Mouse (Mus musculus): Measurements from ENCODE around the gene Rassf6.

- TF ChIP-seq CTCF (IDR thresholded peaks at IDR 0.05; ENCODE audit: low read depth, low read length) (no peak), POLR2A (IDR thresholded peaks at IDR 0.05; ENCODE audit: extremely low read depth, insufficient read depth, low read length) (no peak)
Observed at GRCm38 (mm10) chr5:90590676-90591075, 49.8 kb downstream of the Rassf6 start.
